Mouse (Mus musculus) lung, embryonic 14.5 days (tissue): ENCODE data around the gene Adgrb2. TPM values are rescaled to one million over a fixed set of nuclear protein-coding genes. Genes with fewer than 3 reads are reported as not detected.
A peak's percentile ranks its signal among the peaks of the same experiment; 100 is the strongest.

Experiments used
- ATAC-seq: fragments of 200-750 bp; cut with Nextera tagmentation; 2 replicates; pipeline ENCODE4 v1.8.0; 2017; ENCODE audit warnings: mild to moderate bottlenecking, moderate TSS enrichment, moderate library complexity; ENCODE audit not compliant: insufficient read depth
- DNase-seq: peaks from one replicate; pipeline ENCODE4 v3.0.0-alpha.2; 2015
- H3K27ac ChIP-seq: fragments of 300-500 bp; sonication (generic); 2 replicates; pipeline ENCODE4 v1.5.1; 2014; ENCODE audit warnings: low read depth, mild to moderate bottlenecking, moderate library complexity
- H3K27me3 ChIP-seq: fragments of 300-500 bp; sonication (generic); 2 replicates; pipeline ENCODE4 v1.6.1; 2014; ENCODE audit warnings: low read length, control low read depth; ENCODE audit not compliant: insufficient read depth
- H3K36me3 ChIP-seq: fragments of 300-500 bp; sonication (generic); 2 replicates; pipeline ENCODE4 v1.6.1; 2014; ENCODE audit warnings: control low read depth; ENCODE audit not compliant: insufficient read depth
- H3K4me1 ChIP-seq: fragments of 300-500 bp; sonication (generic); 2 replicates; pipeline ENCODE4 v1.6.1; 2014; ENCODE audit warnings: antibody characterized with exemption, control low read depth; ENCODE audit not compliant: insufficient read depth
- H3K4me2 ChIP-seq: fragments of 300-500 bp; sonication (generic); 2 replicates; pipeline ENCODE4 v1.6.1; 2014; ENCODE audit warnings: mild to moderate bottlenecking
- H3K4me3 ChIP-seq: fragments of 300-500 bp; sonication (generic); 2 replicates; pipeline ENCODE4 v1.5.1; 2014; ENCODE audit warnings: low read depth, low read length
- H3K9ac ChIP-seq: fragments of 300-500 bp; sonication (generic); 2 replicates; pipeline ENCODE4 v1.6.1; 2014
- H3K9me3 ChIP-seq: fragments of 300-500 bp; sonication (generic); 2 replicates; pipeline ENCODE4 v1.6.1; 2016; ENCODE audit warnings: low read depth, low read length, control low read depth
- CTCF ChIP-seq: IDR thresholded peaks from 2 replicates; pipeline ENCODE4 v1.5.1; 2016; ENCODE audit warnings: antibody characterized with exemption, low read depth
- WGBS: fragments of 180-500 bp; shearing (Covaris S2); extraction: QIAGEN DNeasy Blood & Tissue Kit; methylation state at CpG from one replicate; pipeline ENCODE4 v1.1.7; 2014; 5-methylcytosine and 5-hydroxymethylcytosine counted together
- polyA plus RNA-seq: library from polyadenylated mRNA; unstranded; fragments of >200 nt; fragmentation: Nextera tagmentation; extraction: Ambion mirVana; gene quantifications from 2 replicates; pipeline ENCODE4 v1.2.1, GENCODE M21; 2014

Adgrb2 gene
- polyA plus RNA-seq, 1 experiment from 2014 or later = 2.0 TPM

DNA sequence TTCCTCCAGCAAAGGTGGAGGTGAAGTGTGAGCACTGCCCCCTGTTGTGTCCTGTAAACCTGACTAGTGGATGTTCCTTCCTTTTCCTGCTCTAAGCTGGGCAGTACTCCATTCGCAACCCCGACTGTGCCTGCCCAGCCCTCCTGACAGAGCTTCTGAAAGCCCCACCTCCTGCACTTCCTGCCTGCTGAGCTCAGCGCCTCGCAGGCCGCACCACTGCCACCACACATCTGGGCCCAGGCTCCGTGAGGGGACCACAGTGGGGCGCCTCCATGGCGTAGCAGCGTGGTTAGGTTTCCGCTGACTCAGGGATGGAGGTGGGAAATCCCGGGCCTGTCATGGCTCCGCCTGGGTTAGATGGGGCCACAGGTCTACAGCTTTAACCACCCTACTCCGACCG lies 60.9 kb downstream of the Adgrb2 start:
- 15% methylated on average over 14 of the region's 14 CpGs for WGBS
- Histone ChIP-seq H3K9ac (peak overlapping the region; percentile 7; the same call in 1 of the 2 replicates), H3K27ac (peak overlapping the region; percentile 96), H3K4me1 (peaks cover 29% of the 10 kb centered on the region), H3K4me2 (peak overlapping the region; percentile 37), H3K4me3 (no peak overlapping the region), H3K9me3 (no peaks in the 10 kb centered on the region), H3K36me3 (no peaks in the 10 kb centered on the region), H3K27me3 (no peaks in the 10 kb centered on the region)
- 0 out of 2 replicates have a peak, but pooled peaks have one; percentile 23 for TF ChIP-seq CTCF
- DNase-seq (peak; percentile 75), ATAC-seq (peak; percentile 16; the same call in 1 of the 2 replicates)

- no peaks in the 10 kb centered on the region for H3K36me3 ChIP-seq
- peak within 1 kb of the TSS; percentile 51 for H3K4me3 ChIP-seq
- H3K9ac ChIP-seq = peak within 1 kb of the TSS; percentile 78
- no peaks in the 10 kb centered on the region for H3K27me3 ChIP-seq
- peak; percentile 96 for DNase-seq
- under 1% methylated on average over 42 of the region's 46 CpGs for WGBS
- peak within 1 kb of the TSS; percentile 88 for H3K4me2 ChIP-seq
- H3K9me3 ChIP-seq = no peaks in the 10 kb centered on the region
- H3K27ac ChIP-seq = peak within 1 kb of the TSS; percentile 96
- ATAC-seq = peak; percentile 91
- peaks cover 30% of the 10 kb centered on the region for H3K4me1 ChIP-seq
- no peak for TF ChIP-seq CTCF
Observed at GRCm38 (mm10) chr4:130047331-130048202, 62.9 kb downstream of the Adgrb2 start, which contains the start of gene Col16a1. Col16a1 (plus strand) TSS chr4:130047840.

DNA sequence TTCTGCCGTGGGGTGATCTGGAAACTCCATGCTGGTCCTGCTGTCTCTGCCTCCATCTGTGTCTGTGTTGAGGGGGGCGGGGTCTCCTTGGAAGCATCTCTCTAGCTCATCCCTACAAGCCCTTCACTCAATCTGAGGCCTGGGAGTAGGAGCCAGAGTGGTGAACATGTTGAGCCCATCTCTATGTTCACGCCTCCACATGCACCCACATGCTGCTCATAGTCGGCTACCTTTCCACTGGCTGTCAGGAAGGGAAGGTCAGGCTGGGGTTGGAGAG lies 63.5 kb downstream of the Adgrb2 start:
- H3K36me3 ChIP-seq = no peaks in the 10 kb centered on the region
- H3K4me1 ChIP-seq = peaks cover 30% of the 10 kb centered on the region
- DNase-seq (no peak), ATAC-seq (peak; percentile 13; the same call in 1 of the 2 replicates)
- H3K4me2 ChIP-seq = peak overlapping the region; percentile 88
- peak overlapping the region; percentile 96 for H3K27ac ChIP-seq
- no peaks in the 10 kb centered on the region for H3K27me3 ChIP-seq
- 26% methylated on average over 4 of the region's 4 CpGs for WGBS
- H3K9me3 ChIP-seq = no peaks in the 10 kb centered on the region
- TF ChIP-seq CTCF = no peak
- peak overlapping the region; percentile 51 for H3K4me3 ChIP-seq
- peak overlapping the region; percentile 78 for H3K9ac ChIP-seq

GRCm38 (mm10) chr4:130050056-130050824 lies 65.6 kb downstream of the Adgrb2 start:
- ATAC-seq (peak; percentile 38), DNase-seq (peak; percentile 96)
- Histone ChIP-seq H3K27ac (peak overlapping the region; percentile 76), H3K4me1 (peaks cover 30% of the 10 kb centered on the region), H3K4me2 (peak overlapping the region; percentile 88), H3K27me3 (no peaks in the 10 kb centered on the region), H3K36me3 (0 out of 2 replicates have a peak, but pooled peaks cover 5% of the 10 kb centered on the region), H3K9ac (0 out of 2 replicates have a peak overlapping the region, but pooled peaks have one; percentile 18), H3K4me3 (no peak overlapping the region), H3K9me3 (no peaks in the 10 kb centered on the region)
- TF ChIP-seq CTCF = no peak
- WGBS = 59% methylated on average over 8 of the region's 8 CpGs

DNA sequence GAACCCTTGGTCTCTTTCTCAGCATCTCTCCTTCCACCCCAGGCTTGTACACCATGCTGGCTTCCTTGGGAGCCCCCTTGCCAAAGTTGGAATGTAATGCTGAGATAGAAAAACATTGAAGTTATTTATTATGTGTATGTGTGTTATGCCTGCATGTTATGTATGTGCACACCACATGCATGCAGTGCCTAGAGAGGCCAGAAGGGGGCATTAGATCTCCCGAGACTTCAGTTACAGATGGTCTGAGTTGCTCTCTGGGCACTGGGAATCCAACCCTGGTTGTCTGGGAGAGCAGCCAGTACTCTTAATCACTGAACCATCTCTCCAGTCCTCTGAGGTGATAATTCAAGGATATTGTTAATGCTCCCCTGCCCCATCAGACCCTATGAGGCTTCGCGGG lies 67.6 kb downstream of the Adgrb2 start:
- peak; percentile 43; the same call in 1 of the 2 replicates for TF ChIP-seq CTCF
- Histone ChIP-seq H3K4me1 (peaks cover 23% of the 10 kb centered on the region), H3K36me3 (peaks cover 10% of the 10 kb centered on the region; the same call in 1 of the 2 replicates), H3K4me2 (no peak overlapping the region), H3K4me3 (no peak overlapping the region), H3K27ac (no peak overlapping the region), H3K27me3 (no peaks in the 10 kb centered on the region), H3K9ac (no peak overlapping the region), H3K9me3 (no peaks in the 10 kb centered on the region)
- DNase-seq (peak; percentile 19), ATAC-seq (no peak)
- 90% methylated on average over 3 of the region's 3 CpGs for WGBS

GRCm38 (mm10) chr4:130053111-130053510 lies 68.4 kb downstream of the Adgrb2 start:
- peaks cover 11% of the 10 kb centered on the region for H3K36me3 ChIP-seq
- no peak overlapping the region for H3K4me3 ChIP-seq
- H3K4me1 ChIP-seq = peaks cover 20% of the 10 kb centered on the region
- H3K27me3 ChIP-seq = no peaks in the 10 kb centered on the region
- no peak for TF ChIP-seq CTCF
- ATAC-seq (no peak), DNase-seq (no peak)
- H3K9me3 ChIP-seq = no peaks in the 10 kb centered on the region
- H3K9ac ChIP-seq = no peak overlapping the region
- H3K4me2 ChIP-seq = no peak overlapping the region
- no peak overlapping the region for H3K27ac ChIP-seq
- WGBS = 76% methylated on average over 9 of the region's 9 CpGs

- DNase-seq (no peak), ATAC-seq (no peak)
- peaks cover 8% of the 10 kb centered on the region for H3K4me1 ChIP-seq
- no peak overlapping the region for H3K4me3 ChIP-seq
- TF ChIP-seq CTCF = no peak
- no peaks in the 10 kb centered on the region for H3K9me3 ChIP-seq
- H3K9ac ChIP-seq = no peak overlapping the region
- WGBS = 42% methylated on average over 1 of the region's 1 CpGs
- H3K36me3 ChIP-seq = peaks cover 25% of the 10 kb centered on the region
- H3K4me2 ChIP-seq = no peak overlapping the region
- no peaks in the 10 kb centered on the region for H3K27me3 ChIP-seq
- H3K27ac ChIP-seq = no peak overlapping the region
Observed at GRCm38 (mm10) chr4:130054727-130055126, 70.1 kb downstream of the Adgrb2 start.
